Mouse (Mus musculus): ENCODE data around the gene Ehhadh. TPM values are rescaled to one million over a fixed set of nuclear protein-coding genes. Genes with fewer than 3 reads are reported as not detected.

Gene Ehhadh
- total and polyA plus RNA-seq, 2 experiments from 2014 or later: 1.4 to 1.6 TPM

DNA sequence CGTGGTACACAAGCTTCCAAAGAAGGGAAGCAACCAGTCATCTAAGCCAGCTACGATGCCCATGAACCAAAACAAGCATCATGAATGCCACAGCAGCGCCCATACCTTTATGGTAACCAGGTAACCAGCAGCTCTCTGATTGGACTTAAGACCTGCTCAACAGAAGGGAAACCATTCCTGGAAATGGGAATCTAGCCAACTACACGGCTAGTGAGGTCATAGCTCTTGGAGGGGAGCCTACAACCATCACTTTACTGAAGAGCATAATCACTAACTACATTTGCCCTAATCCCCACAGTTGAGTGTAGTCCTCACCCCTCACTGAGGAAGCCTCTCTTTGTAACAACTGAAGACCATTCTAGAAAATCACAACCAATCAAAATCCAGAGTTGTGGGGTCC is 12.9 kb downstream of the Ehhadh start:
- Histone ChIP-seq H3K9me3 (ENCODE audit: low read length) (no peaks in the 10 kb centered on the region), H3K27ac (ENCODE audit: low read depth, low read length) (no peak overlapping the region), H3K4me2 (ENCODE audit: low read depth) (no peak overlapping the region), H3K27me3 (ENCODE audit: insufficient read depth, low read length) (no peaks in the 10 kb centered on the region), H3K36me3 (ENCODE audit: insufficient read depth) (no peaks in the 10 kb centered on the region), H3K4me3 (ENCODE audit: low read depth, low read length) (no peak overlapping the region), H3K4me1 (ENCODE audit: insufficient read depth) (no peaks in the 10 kb centered on the region), H3K9ac (no peak overlapping the region)
- WGBS: 62% methylated on average over 4 of the region's 4 CpGs
- TF ChIP-seq CTCF (IDR thresholded peaks at IDR 0.05; ENCODE audit: low read depth): no peak
- ATAC-seq (no peak), DNase-seq (no peak)

DNA sequence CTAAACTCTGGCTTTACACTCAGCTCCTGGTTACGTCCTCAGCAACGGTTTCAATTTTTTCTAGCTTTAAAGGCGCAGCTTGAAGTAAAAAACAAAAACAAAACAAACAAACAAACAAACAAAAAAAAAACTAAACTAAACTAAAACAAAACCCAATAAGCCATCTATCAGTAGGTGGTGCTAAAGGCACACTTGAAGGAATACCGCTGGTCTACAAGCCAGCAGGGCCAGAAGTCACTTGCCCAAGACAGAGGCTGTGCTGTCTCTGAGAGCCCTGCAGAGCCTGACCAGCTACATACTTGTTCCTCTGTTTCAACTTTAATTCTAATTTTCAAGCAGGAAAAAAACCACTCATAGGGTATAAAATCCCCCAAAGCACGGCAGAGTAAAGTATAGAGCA is 17.9 kb downstream of the Ehhadh start:
- peak; percentile 40; the same call in 1 of the 2 replicates for TF ChIP-seq CTCF (IDR thresholded peaks at IDR 0.05; ENCODE audit: low read depth)
- Histone ChIP-seq H3K27me3 (ENCODE audit: insufficient read depth, low read length) (no peaks in the 10 kb centered on the region), H3K4me1 (ENCODE audit: insufficient read depth) (no peaks in the 10 kb centered on the region), H3K27ac (ENCODE audit: low read depth, low read length) (no peak overlapping the region), H3K9me3 (ENCODE audit: low read length) (no peaks in the 10 kb centered on the region), H3K9ac (no peak overlapping the region), H3K4me3 (ENCODE audit: low read depth, low read length) (no peak overlapping the region), H3K4me2 (ENCODE audit: low read depth) (no peak overlapping the region), H3K36me3 (ENCODE audit: insufficient read depth) (no peaks in the 10 kb centered on the region)
- WGBS: 77% methylated on average over 5 of the region's 5 CpGs
- no peak for ATAC-seq
- no peak for DNase-seq

DNA sequence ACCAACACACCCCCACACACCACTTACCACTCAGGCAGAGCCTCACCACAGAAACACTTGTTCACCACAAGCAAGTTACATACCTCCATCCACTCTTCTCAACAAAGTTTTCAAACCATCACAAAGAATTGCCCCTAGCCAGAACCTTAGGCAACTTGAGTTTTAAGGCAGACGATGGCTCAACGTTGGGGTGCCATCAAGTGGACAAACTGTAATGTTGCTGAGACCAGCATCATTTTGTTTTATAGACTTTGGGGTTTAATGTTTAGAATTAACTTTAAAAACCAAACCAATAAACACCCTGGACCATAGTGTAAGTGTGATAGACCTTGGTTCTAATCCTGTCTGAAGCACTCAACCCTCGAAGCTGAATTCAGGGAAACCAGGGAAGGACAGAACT is 19.4 kb downstream of the Ehhadh start:
- Histone ChIP-seq H3K9me3 (ENCODE audit: low read length) (no peaks in the 10 kb centered on the region), H3K9ac (no peak overlapping the region), H3K36me3 (ENCODE audit: insufficient read depth) (no peaks in the 10 kb centered on the region), H3K27me3 (ENCODE audit: insufficient read depth, low read length) (no peaks in the 10 kb centered on the region), H3K4me3 (ENCODE audit: low read depth, low read length) (no peak overlapping the region), H3K27ac (ENCODE audit: low read depth, low read length) (no peak overlapping the region), H3K4me2 (ENCODE audit: low read depth) (no peak overlapping the region), H3K4me1 (ENCODE audit: insufficient read depth) (no peaks in the 10 kb centered on the region)
- DNase-seq: peak; percentile 4
- peak; percentile 35; the same call in 1 of the 2 replicates for TF ChIP-seq CTCF (IDR thresholded peaks at IDR 0.05; ENCODE audit: low read depth)
- no peak for ATAC-seq
- 82% methylated on average over 3 of the region's 3 CpGs for WGBS

DNA sequence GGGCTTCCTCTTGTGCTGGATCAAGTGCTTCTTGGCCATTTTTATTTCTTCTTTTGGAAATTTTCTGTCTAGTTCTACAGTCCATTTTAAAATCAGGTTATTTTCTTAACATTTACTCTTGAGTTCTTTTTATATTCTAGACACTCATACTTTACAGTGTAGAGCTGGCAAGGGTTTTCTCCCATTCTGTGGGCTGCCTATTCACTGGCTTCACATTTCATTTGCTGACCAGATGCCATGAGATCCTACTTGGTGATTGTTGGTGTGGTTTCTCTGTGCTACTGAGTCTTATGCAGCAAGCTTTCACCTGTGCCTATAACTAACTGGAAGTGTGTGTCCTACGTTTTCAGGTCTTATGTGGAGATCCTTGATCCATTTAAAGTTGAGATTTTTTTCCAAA is 29.2 kb downstream of the Ehhadh start:
- ATAC-seq: no peak
- H3K27me3 ChIP-seq (ENCODE audit: insufficient read depth, low read length): no peaks in the 10 kb centered on the region
- DNase-seq: no peak
- H3K4me1 ChIP-seq (ENCODE audit: insufficient read depth): no peaks in the 10 kb centered on the region
- H3K4me2 ChIP-seq (ENCODE audit: low read depth): no peak overlapping the region
- 80% methylated on average over 1 of the region's 1 CpGs for WGBS
- TF ChIP-seq CTCF (IDR thresholded peaks at IDR 0.05; ENCODE audit: low read depth): no peak
- no peak overlapping the region for H3K4me3 ChIP-seq (ENCODE audit: low read depth, low read length)
- no peak overlapping the region for H3K27ac ChIP-seq (ENCODE audit: low read depth, low read length)
- no peak overlapping the region for H3K9ac ChIP-seq
- H3K9me3 ChIP-seq (ENCODE audit: low read length): no peaks in the 10 kb centered on the region
- H3K36me3 ChIP-seq (ENCODE audit: insufficient read depth): no peaks in the 10 kb centered on the region

DNA sequence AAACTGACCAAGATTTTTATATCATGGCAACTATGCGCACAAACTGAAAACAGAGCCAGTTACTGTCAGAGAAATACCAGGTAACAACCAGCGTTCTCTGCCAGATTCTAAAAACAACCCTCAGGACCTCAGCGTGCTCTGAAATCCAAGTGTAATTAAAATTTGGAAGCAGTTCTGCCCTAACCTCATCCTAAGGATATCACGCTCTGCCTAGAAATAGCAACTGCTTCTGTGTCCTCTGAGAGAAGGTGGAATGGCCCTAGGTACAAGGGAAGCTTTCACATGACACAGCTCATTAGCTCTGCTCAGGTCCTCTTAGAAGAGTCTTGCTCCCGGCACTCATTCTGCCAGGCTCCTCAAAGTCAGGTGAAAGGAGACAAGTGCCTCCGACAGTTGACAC is 44.2 kb downstream of the Ehhadh start:
- Histone ChIP-seq H3K27ac (ENCODE audit: low read depth, low read length) (no peak overlapping the region), H3K4me3 (ENCODE audit: low read depth, low read length) (no peak overlapping the region), H3K4me2 (ENCODE audit: low read depth) (no peak overlapping the region), H3K9ac (no peak overlapping the region), H3K9me3 (ENCODE audit: low read length) (no peaks in the 10 kb centered on the region), H3K36me3 (ENCODE audit: insufficient read depth) (no peaks in the 10 kb centered on the region), H3K27me3 (ENCODE audit: insufficient read depth, low read length) (no peaks in the 10 kb centered on the region), H3K4me1 (ENCODE audit: insufficient read depth) (no peaks in the 10 kb centered on the region)
- 96% methylated on average over 6 of the region's 6 CpGs for WGBS
- ATAC-seq (no peak), DNase-seq (no peak)
- no peak for TF ChIP-seq CTCF (IDR thresholded peaks at IDR 0.05; ENCODE audit: low read depth)

DNA sequence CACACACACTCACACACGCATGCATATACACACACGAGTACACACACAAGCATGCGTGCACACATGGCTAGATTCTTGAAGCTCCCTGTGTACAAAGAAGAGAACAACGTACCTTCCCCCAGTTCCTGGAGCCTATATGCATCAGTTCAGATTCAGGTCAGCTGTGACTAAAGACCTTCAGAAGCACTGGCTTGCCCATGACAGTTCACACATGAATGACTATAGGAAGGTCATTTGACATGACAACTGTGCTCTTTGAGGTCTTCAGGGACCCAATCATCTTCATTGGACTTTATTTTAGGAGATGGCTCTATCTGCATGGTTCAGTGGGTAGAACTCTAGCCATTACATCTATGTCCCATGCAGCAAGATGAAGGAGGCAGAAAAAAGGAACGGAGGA is 44.7 kb downstream of the Ehhadh start:
- TF ChIP-seq CTCF (IDR thresholded peaks at IDR 0.05; ENCODE audit: low read depth): no peak
- Histone ChIP-seq H3K9ac (no peak overlapping the region), H3K4me1 (ENCODE audit: insufficient read depth) (no peaks in the 10 kb centered on the region), H3K9me3 (ENCODE audit: low read length) (no peaks in the 10 kb centered on the region), H3K27ac (ENCODE audit: low read depth, low read length) (no peak overlapping the region), H3K36me3 (ENCODE audit: insufficient read depth) (no peaks in the 10 kb centered on the region), H3K4me3 (ENCODE audit: low read depth, low read length) (no peak overlapping the region), H3K27me3 (ENCODE audit: insufficient read depth, low read length) (no peaks in the 10 kb centered on the region), H3K4me2 (ENCODE audit: low read depth) (no peak overlapping the region)
- ATAC-seq: no peak
- WGBS: 95% methylated on average over 5 of the region's 5 CpGs
- DNase-seq: no peak

DNA sequence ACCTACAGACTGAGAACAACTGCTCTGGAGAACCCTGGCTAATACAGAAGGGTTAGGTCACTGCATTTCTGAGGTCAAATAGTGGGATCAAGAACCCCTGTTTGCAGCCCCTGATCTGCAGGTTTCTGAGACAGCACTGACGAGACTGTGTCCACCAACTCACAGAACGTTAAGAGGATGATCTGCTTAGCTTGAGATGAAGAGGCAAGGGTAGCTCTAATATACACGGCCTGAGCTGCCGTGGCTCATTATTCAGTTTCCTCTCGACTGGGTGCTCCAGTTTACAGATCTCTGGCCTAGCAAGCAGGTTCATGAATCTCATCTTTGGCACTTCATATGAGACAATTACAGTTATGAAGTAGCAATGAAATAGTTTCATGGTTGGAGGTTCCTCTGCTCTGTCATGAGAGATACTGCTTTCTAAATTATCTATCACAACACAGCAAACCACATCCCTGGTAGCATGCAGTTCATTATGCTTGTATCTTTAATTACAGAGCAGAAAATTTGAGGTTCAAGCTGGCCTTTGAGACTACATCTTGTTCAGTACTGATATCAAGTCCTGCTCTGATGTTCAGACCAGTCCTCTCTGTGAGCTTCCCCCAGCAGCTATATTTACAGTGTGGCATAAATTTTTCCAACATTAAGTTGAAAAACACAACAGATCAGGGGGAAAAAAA is 45.3 kb downstream of the Ehhadh start:
- no peaks in the 10 kb centered on the region for H3K4me1 ChIP-seq (ENCODE audit: insufficient read depth)
- H3K4me2 ChIP-seq (ENCODE audit: low read depth): no peak overlapping the region
- no peak for DNase-seq
- TF ChIP-seq CTCF (IDR thresholded peaks at IDR 0.05; ENCODE audit: low read depth): no peak
- ATAC-seq: no peak
- H3K9ac ChIP-seq: no peak overlapping the region
- H3K36me3 ChIP-seq (ENCODE audit: insufficient read depth): no peaks in the 10 kb centered on the region
- H3K9me3 ChIP-seq (ENCODE audit: low read length): no peaks in the 10 kb centered on the region
- H3K27ac ChIP-seq (ENCODE audit: low read depth, low read length): no peak overlapping the region
- H3K4me3 ChIP-seq (ENCODE audit: low read depth, low read length): no peak overlapping the region
- 89% methylated on average over 5 of the region's 5 CpGs for WGBS
- no peaks in the 10 kb centered on the region for H3K27me3 ChIP-seq (ENCODE audit: insufficient read depth, low read length)

Data from forebrain, postnatal 0 days (tissue).